Mouse (Mus musculus) neural tube, embryonic 13.5 days (tissue): ENCODE data around the gene Crybb2. TPM values are rescaled to one million over a fixed set of nuclear protein-coding genes. Genes with fewer than 3 reads are reported as not detected.

Experiments
- ATAC-seq: fragments of 200-750 bp; cut with Nextera tagmentation; 2 replicates; pipeline ENCODE4 v1.8.0; 2017; ENCODE audit warnings: low read depth, mild to moderate bottlenecking, moderate TSS enrichment, moderate library complexity
- H3K27ac ChIP-seq: fragments of 300-500 bp; sonication (generic); replicated peaks from 2 replicates; pipeline ENCODE4 v1.5.1; 2015; ENCODE audit warnings: moderate library complexity, mild to moderate bottlenecking, inconsistent platforms
- H3K27me3 ChIP-seq: fragments of 300-500 bp; sonication (generic); 2 replicates; pipeline ENCODE4 v1.6.1; 2015; ENCODE audit warnings: mild to moderate bottlenecking, inconsistent platforms
- H3K36me3 ChIP-seq: fragments of 300-500 bp; sonication (generic); 2 replicates; pipeline ENCODE4 v1.6.1; 2015; ENCODE audit warnings: mild to moderate bottlenecking, inconsistent platforms
- H3K4me1 ChIP-seq: fragments of 300-500 bp; sonication (generic); replicated peaks from 2 replicates; pipeline ENCODE4 v1.6.1; 2015; ENCODE audit warnings: inconsistent platforms
- H3K4me2 ChIP-seq: fragments of 300-500 bp; sonication (generic); 2 replicates; pipeline ENCODE4 v1.6.1; 2015; ENCODE audit warnings: inconsistent platforms, mild to moderate bottlenecking, moderate library complexity
- H3K4me3 ChIP-seq: fragments of 300-500 bp; sonication (generic); 2 replicates; pipeline ENCODE4 v1.5.1; 2015; ENCODE audit warnings: mild to moderate bottlenecking, inconsistent platforms
- H3K9ac ChIP-seq: fragments of 300-500 bp; sonication (generic); 2 replicates; pipeline ENCODE4 v1.6.1; 2015; ENCODE audit warnings: moderate library complexity, mild to moderate bottlenecking, inconsistent platforms
- H3K9me3 ChIP-seq: fragments of 300-500 bp; sonication (generic); 2 replicates; pipeline ENCODE4 v1.6.1; 2016; ENCODE audit warnings: inconsistent platforms
- WGBS: fragments of 180-500 bp; shearing (Covaris S2); methylation state at CpG from one replicate; pipeline ENCODE4 v1.1.7; 2015; 5-methylcytosine and 5-hydroxymethylcytosine counted together
- polyA plus RNA-seq: library from polyadenylated mRNA; unstranded; fragments of >200 nt; fragmentation: Nextera tagmentation; extraction: Ambion mirVana; gene quantifications from 2 replicates; pipeline ENCODE4 v1.2.1, GENCODE M21; 2015

Gene Crybb2
- polyA plus RNA-seq, 1 experiment from 2014 or later: not detected

DNA sequence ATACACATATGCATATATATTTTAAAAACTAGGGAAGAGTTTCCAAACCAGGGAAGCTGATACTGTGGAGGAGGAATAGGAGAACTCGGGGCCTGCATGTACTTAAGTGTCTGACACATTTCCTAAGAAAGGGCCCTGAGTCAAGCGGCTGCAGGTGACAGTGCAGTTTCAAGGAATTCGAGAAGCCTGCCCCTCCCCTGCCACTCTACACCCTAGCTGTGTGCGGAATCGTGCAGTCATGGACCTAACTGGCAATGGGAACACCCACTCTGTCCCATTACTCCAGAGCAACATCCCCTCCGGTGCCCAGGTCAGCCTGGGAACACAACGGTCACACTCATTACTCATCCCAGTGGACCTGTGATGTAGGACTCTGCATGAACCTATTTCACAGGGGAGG is 36.7 kb upstream of the Crybb2 start:
- Histone ChIP-seq H3K27me3 (no peaks in the 10 kb centered on the region), H3K27ac (no peak overlapping the region), H3K36me3 (no peaks in the 10 kb centered on the region), H3K9me3 (no peaks in the 10 kb centered on the region), H3K4me3 (no peak overlapping the region), H3K4me2 (no peak overlapping the region), H3K9ac (no peak overlapping the region), H3K4me1 (peaks cover 23% of the 10 kb centered on the region)
- WGBS: 81% methylated on average over 7 of the region's 7 CpGs
- ATAC-seq: no peak

DNA sequence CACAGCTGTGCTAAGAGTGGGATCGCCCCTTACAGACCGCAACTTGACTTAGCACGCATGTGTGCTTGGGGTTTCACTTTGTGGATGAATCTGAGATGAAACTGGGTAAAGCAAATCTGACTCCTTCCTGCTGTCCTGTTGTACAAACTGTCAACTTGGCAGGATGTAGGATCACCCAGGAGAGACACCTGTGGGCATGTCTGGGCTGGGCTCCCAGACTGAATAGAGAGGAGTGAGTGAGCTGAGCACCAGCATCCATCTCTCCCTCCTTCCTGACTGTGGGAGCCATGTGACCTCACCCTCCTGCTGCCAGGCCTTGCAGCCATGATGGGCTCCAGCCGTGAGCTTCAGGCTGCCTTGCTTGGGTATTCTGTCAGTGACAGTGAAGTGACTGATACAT is 35.6 kb upstream of the Crybb2 start:
- 89% methylated on average over 4 of the region's 4 CpGs for WGBS
- ATAC-seq: no peak
- Histone ChIP-seq H3K4me1 (peaks cover 12% of the 10 kb centered on the region), H3K27ac (no peak overlapping the region), H3K4me3 (no peak overlapping the region), H3K36me3 (no peaks in the 10 kb centered on the region), H3K9me3 (no peaks in the 10 kb centered on the region), H3K4me2 (no peak overlapping the region), H3K27me3 (no peaks in the 10 kb centered on the region), H3K9ac (no peak overlapping the region)

DNA sequence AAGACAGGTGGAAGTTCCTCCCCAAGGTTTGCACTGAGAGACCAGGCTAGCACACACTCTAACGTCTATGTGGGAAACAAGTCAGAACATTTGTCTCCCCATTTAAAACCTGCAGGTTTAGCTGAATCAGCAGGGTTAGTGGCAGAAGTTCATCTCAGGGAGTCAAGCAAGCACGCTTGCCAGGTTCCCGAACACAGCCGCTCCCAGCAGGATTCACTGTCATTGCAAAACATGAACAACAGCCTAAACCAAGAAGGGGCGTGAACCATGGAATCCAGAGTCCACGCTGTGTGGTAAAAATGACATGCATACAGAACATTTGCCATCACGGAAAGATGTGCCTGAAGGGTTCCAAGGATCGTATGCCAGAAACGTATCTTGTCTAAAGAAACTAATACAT is 35.1 kb upstream of the Crybb2 start:
- Histone ChIP-seq H3K27me3 (no peaks in the 10 kb centered on the region), H3K4me1 (peaks cover 11% of the 10 kb centered on the region), H3K27ac (no peak overlapping the region), H3K4me3 (no peak overlapping the region), H3K9ac (no peak overlapping the region), H3K4me2 (no peak overlapping the region), H3K36me3 (no peaks in the 10 kb centered on the region), H3K9me3 (no peaks in the 10 kb centered on the region)
- ATAC-seq: no peak
- 79% methylated on average over 9 of the region's 9 CpGs for WGBS

DNA sequence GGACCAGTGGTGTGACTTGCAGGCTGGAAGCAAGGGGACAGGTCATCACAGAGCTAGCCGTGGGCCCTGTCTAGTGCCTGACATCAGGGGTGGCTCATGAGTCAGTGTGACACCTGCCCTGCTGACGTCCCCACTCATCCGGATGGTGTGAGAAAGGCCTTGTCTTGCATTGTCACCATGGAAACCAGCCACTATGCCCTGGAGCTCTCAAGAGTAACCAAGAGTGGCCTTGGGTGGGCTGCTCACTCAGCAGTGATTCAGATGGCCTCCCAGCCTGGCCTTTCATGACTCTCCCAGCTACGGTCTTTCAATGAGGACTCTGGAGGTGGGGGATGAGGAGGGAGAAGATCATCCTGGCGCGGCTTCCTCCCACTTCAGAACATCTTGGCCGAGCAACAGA is 32.5 kb upstream of the Crybb2 start:
- Histone ChIP-seq H3K9ac (0 out of 2 replicates have a peak overlapping the region, but pooled peaks have one; percentile 9), H3K27ac (0 out of 2 replicates have a peak overlapping the region, but pooled peaks have one; percentile 7), H3K4me1 (peaks cover 8% of the 10 kb centered on the region), H3K9me3 (no peaks in the 10 kb centered on the region), H3K27me3 (no peaks in the 10 kb centered on the region), H3K36me3 (no peaks in the 10 kb centered on the region), H3K4me3 (no peak overlapping the region), H3K4me2 (no peak overlapping the region)
- 38% methylated on average over 7 of the region's 7 CpGs for WGBS
- peak; percentile 54; the same call in 1 of the 2 replicates for ATAC-seq

DNA sequence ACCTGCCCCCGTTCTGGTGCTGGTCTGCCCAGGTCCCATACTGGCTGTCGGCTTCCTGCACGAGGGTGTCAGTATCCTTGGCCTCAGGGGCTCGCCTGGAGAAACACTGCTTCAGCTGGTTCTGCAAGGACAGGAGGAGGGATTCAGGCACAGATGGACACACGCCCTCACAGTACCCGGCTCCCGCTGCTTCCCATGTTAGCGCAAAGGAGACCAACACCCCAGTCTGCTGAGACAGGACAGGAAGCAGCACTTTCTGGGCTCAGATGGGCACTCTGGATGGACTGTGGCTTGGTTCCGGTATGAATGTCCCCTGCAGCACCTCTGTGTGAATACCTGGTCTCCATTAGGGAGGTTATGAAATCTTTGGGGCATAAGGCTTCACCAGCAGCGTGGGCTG is 31.5 kb upstream of the Crybb2 start:
- H3K4me2 ChIP-seq: no peak overlapping the region
- no peaks in the 10 kb centered on the region for H3K27me3 ChIP-seq
- peaks cover 8% of the 10 kb centered on the region for H3K4me1 ChIP-seq
- H3K4me3 ChIP-seq: no peak overlapping the region
- H3K9me3 ChIP-seq: no peaks in the 10 kb centered on the region
- no peak overlapping the region for H3K9ac ChIP-seq
- H3K36me3 ChIP-seq: no peaks in the 10 kb centered on the region
- WGBS: 88% methylated on average over 10 of the region's 10 CpGs
- no peak for ATAC-seq
- no peak overlapping the region for H3K27ac ChIP-seq

DNA sequence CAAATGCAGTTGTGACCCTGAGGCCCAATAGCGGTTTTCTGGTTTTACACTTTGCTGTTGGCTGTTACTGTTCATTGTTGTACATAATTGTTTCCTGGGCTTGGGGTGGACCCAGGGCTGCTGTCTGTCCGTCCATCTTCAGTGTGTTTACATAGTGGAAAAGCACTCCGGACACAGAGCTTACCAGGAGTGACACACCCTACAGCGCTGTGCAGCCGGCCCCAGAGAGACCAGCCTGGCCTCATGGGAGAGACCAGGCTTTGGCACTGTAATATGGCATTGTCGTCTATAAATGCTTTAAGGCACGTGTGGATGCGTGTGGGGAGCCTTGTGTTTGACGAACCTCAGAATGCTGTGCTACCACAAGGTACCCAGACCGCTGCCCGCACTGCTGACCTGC is 30.5 kb upstream of the Crybb2 start:
- Histone ChIP-seq H3K9me3 (no peaks in the 10 kb centered on the region), H3K36me3 (no peaks in the 10 kb centered on the region), H3K4me2 (no peak overlapping the region), H3K27me3 (no peaks in the 10 kb centered on the region), H3K4me3 (no peak overlapping the region), H3K9ac (no peak overlapping the region), H3K27ac (no peak overlapping the region), H3K4me1 (peaks cover 8% of the 10 kb centered on the region)
- WGBS: 88% methylated on average over 11 of the region's 11 CpGs
- no peak for ATAC-seq

DNA sequence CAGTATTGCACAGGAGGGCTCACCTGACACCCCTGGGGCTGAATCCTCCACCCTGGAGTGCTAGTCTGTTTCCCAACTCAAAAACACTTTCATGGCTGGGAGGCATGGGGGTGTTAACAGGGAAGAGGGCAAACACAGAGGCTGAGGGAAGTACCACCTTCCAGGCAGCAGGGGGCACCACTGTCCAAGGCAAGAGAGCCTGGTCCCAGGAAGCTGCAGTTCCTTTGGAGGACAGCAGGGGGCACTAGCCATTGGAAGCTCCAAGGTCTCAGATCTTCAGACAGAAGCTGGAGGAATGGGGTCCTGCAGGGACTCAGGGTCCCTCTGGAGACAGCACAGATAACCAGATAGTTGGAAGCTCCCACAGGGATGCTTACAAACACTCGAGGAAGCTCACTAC is 29.6 kb upstream of the Crybb2 start:
- Histone ChIP-seq H3K4me2 (no peak overlapping the region), H3K27me3 (no peaks in the 10 kb centered on the region), H3K4me1 (peaks cover 8% of the 10 kb centered on the region), H3K9ac (no peak overlapping the region), H3K4me3 (no peak overlapping the region), H3K9me3 (no peaks in the 10 kb centered on the region), H3K36me3 (no peaks in the 10 kb centered on the region), H3K27ac (no peak overlapping the region)
- 12% methylated on average over 1 of the region's 1 CpGs for WGBS
- peak; percentile 60 for ATAC-seq

DNA sequence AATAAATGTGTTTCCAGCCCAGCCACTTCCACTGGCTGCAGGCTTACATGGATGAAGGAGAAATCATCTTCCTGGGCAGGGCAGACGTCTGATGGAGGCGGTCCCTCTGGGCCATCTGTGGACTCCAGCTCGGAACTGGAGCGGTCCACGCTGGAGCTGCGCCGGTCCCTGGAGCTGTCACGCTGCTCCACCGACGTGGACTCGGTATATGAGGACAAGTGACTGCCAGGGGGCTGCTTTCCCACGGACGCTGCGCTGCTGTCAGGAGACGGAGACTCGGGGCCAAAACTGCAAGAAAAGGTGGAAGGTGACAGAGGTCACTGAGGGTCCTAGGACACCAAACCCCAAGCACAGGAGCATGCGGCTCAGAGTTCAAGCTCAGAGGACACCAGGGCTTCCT is 27.6 kb upstream of the Crybb2 start:
- H3K4me1 ChIP-seq: peaks cover 12% of the 10 kb centered on the region
- no peak overlapping the region for H3K27ac ChIP-seq
- 92% methylated on average over 17 of the region's 17 CpGs for WGBS
- no peak for ATAC-seq
- H3K9me3 ChIP-seq: no peaks in the 10 kb centered on the region
- no peaks in the 10 kb centered on the region for H3K27me3 ChIP-seq
- no peak overlapping the region for H3K9ac ChIP-seq
- H3K36me3 ChIP-seq: no peaks in the 10 kb centered on the region
- no peak overlapping the region for H3K4me2 ChIP-seq
- H3K4me3 ChIP-seq: no peak overlapping the region

DNA sequence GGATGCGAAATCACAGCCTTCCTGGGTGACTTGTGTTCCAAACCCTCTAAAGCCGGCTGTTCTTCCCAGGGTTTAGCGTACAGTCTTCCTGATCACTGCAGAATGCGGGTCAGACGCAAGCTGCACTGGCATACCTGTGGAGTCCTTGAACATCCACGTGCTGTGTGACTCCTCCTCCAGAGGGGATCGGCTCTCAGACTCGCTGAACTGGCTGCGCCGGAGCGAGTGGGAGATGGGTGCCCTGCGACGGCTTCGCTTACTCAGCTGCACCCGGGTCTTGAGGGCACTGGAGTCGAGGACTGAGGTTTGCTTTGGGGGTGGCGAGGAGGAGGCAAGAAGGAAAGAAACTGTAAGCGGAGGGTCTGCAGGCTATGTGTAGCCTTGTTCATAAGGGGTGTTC is 25.5 kb upstream of the Crybb2 start:
- Histone ChIP-seq H3K4me2 (no peak overlapping the region), H3K27me3 (no peaks in the 10 kb centered on the region), H3K36me3 (no peaks in the 10 kb centered on the region), H3K9me3 (no peaks in the 10 kb centered on the region), H3K4me1 (0 out of 2 replicates have a peak, but pooled peaks cover 10% of the 10 kb centered on the region), H3K9ac (no peak overlapping the region), H3K4me3 (no peak overlapping the region), H3K27ac (no peak overlapping the region)
- WGBS: 95% methylated on average over 18 of the region's 18 CpGs
- ATAC-seq: no peak

DNA sequence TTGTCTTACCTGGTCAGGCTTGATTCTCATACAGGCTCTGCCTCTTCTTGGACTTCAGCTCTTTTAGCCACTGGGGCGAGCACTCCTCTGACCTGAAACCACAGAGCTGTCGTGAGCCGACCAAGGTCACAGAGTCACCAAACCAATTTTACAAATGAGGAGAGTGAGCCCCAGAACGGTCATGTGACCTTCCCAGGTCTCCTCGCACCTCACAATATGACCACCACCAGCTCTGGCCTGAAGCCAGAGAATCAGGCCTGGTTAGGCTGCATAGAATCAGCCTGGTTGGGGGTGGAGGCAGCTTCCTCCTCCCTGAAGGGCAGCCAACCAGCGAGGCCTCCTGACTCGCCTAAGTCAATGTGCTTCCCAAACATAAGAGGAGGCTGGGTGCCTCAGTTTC is 22.5 kb upstream of the Crybb2 start:
- Histone ChIP-seq H3K4me1 (0 out of 2 replicates have a peak, but pooled peaks cover 10% of the 10 kb centered on the region), H3K27me3 (no peaks in the 10 kb centered on the region), H3K4me3 (no peak overlapping the region), H3K9ac (no peak overlapping the region), H3K36me3 (no peaks in the 10 kb centered on the region), H3K27ac (no peak overlapping the region), H3K9me3 (no peaks in the 10 kb centered on the region), H3K4me2 (no peak overlapping the region)
- WGBS: 76% methylated on average over 7 of the region's 7 CpGs
- ATAC-seq: no peak

DNA sequence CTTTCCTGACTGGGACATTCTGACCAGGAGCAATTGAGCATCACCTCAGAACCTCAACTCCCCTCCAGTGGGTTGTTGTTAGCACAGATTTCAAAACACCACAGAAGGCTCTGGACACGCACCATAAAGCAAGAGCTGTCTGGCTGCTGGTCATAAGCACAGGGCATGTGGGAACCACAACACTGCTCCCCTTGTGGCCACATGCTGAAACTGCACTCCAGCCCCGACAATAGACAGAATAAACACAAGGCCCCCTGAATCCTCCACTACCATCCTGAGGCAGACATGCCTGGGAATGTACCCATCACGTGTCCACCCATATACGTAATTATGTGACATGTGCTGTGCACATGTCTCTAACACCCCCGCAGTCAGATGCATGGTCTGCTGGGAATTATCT is 21.2 kb upstream of the Crybb2 start:
- H3K9me3 ChIP-seq: no peaks in the 10 kb centered on the region
- no peak overlapping the region for H3K4me2 ChIP-seq
- H3K4me3 ChIP-seq: no peak overlapping the region
- no peak overlapping the region for H3K9ac ChIP-seq
- H3K4me1 ChIP-seq: peaks cover 19% of the 10 kb centered on the region
- peak; percentile 41 for ATAC-seq
- no peak overlapping the region for H3K27ac ChIP-seq
- WGBS: 48% methylated on average over 5 of the region's 5 CpGs
- no peaks in the 10 kb centered on the region for H3K36me3 ChIP-seq
- H3K27me3 ChIP-seq: no peaks in the 10 kb centered on the region

DNA sequence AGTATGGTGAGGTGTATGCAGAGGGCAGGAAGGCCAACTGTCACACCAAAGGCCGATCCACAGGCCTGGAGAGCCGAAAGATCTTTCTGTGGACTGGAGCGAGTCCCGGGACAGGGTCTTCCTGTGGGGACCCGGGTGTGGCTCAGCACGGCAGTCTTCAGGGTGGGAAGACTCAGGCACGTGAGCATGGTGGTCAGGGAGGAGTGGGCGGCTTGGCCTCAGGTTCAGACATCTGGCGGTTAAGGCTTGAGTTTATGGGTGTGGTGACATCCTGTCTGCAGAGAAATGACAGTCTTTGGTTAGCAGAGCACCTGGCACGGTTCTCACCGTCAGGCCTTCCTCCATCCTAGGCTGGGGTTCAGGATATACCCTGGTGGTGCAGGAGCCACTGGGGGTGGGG is 20.8 kb upstream of the Crybb2 start:
- ATAC-seq: peak; percentile 25; the same call in 1 of the 2 replicates
- Histone ChIP-seq H3K9ac (no peak overlapping the region), H3K9me3 (no peaks in the 10 kb centered on the region), H3K4me3 (no peak overlapping the region), H3K4me2 (no peak overlapping the region), H3K36me3 (no peaks in the 10 kb centered on the region), H3K4me1 (peaks cover 20% of the 10 kb centered on the region), H3K27me3 (no peaks in the 10 kb centered on the region), H3K27ac (no peak overlapping the region)
- 87% methylated on average over 11 of the region's 11 CpGs for WGBS

DNA sequence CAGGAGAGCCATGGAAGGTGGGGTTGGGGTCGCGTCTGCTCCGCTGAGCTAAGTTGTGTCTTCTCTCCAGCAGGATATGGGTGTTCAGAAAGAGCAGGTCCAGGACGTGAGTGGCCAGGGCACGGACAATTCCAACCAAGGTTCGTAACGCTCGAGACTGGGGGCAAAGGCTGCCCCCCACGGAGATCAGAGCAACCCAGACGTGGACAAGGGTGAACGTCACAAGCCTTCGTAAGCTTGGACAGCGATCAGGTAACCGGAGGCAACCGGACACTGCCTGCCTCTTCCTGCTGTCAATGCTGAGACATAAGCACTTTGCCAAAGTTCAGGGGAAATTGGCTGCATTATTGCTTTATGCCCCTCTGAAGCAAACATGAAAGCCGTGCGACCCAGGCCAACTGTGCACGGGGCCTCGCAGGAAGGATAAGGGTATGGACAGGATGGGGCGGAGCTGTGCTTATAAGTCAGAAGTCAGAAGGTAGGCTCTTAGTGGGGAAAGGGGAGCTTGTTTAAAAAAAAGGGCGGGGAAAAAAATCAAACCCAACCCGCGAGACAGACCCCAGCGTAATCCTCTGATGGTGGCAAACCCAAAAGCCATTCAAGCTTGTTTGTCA is 20.3 kb upstream of the Crybb2 start:
- WGBS: 88% methylated on average over 24 of the region's 24 CpGs
- peaks cover 20% of the 10 kb centered on the region for H3K4me1 ChIP-seq
- H3K27me3 ChIP-seq: no peaks in the 10 kb centered on the region
- no peak overlapping the region for H3K4me2 ChIP-seq
- H3K36me3 ChIP-seq: no peaks in the 10 kb centered on the region
- no peak overlapping the region for H3K4me3 ChIP-seq
- no peaks in the 10 kb centered on the region for H3K9me3 ChIP-seq
- H3K27ac ChIP-seq: no peak overlapping the region
- no peak overlapping the region for H3K9ac ChIP-seq
- no peak for ATAC-seq
